Mouse (Mus musculus) urinary bladder, postnatal 25 days (tissue): Measurements from ENCODE around the gene Sec14l2.
A peak's percentile ranks its signal among the peaks of the same experiment; 100 is the strongest.

Experiments
- DNase-seq: peaks from one replicate; pipeline ENCODE4 v3.0.0; 2022; ENCODE audit warnings: low spot score

Sec14l2 gene

GRCm38 (mm10) chr11:4053586-4053985 lies 69.6 kb downstream of the Sec14l2 start:
- peak; percentile 62 for DNase-seq

- no peak for DNase-seq
These were observed 74.8 kb downstream of the Sec14l2 start for GRCm38 (mm10) chr11:4048438-4048837.

DNA sequence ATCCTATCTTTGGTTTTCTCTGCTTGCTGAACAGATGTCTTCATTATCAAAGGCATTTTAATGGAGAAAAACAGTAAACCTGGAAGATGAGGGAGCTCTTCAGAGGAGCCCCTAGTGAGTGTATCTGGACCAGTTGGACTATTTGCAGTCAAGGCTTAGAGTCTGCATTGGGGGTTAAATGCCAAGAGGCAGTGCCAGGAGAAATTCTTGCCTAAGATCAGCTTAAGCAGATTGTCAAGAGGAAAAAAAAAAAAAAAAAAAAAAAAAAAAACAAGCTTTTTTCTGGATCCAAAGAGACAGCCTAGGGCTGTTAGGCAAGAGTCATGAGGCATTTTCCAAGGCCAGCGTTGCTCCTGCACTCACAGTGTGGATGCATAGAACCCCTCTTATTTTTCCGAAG lies 75.4 kb downstream of the Sec14l2 start:
- no peak for DNase-seq
